Mouse (Mus musculus) megakaryocyte, embryonic 14.5 days (primary cell): ENCODE results near the gene Nphp4. TPM values are rescaled to one million over a fixed set of nuclear protein-coding genes. Genes with fewer than 3 reads are reported as not detected.
A peak's percentile ranks its signal among the peaks of the same experiment; 100 is the strongest.

Experiments used
- H3K27me3 ChIP-seq: replicated peaks from 2 replicates; pipeline ENCODE3; 2012; ENCODE audit warnings: inconsistent platforms
- H3K36me3 ChIP-seq: replicated peaks from 2 replicates; pipeline ENCODE3; 2012; ENCODE audit warnings: low read length, inconsistent platforms, mixed read lengths
- H3K4me1 ChIP-seq: 2 replicates; pipeline ENCODE4 v1.6.1; 2012; ENCODE audit warnings: inconsistent platforms
- H3K4me3 ChIP-seq: replicated peaks from 2 replicates; pipeline ENCODE3; 2012; ENCODE audit warnings: moderate library complexity, mild to moderate bottlenecking, inconsistent platforms
- H3K9me3 ChIP-seq: 2 replicates; pipeline ENCODE4 v1.6.1; 2012; ENCODE audit warnings: inconsistent platforms
- FLI1 ChIP-seq: IDR thresholded peaks from 2 replicates; pipeline ENCODE4 v1.6.1; 2012; ENCODE audit warnings: low read length, inconsistent platforms, mixed read lengths
- GATA1 ChIP-seq: IDR thresholded peaks from 3 replicates; pipeline ENCODE4 v1.6.1; 2012; ENCODE audit warnings: mixed read lengths, low read length, inconsistent platforms, borderline replicate concordance
- polyA plus RNA-seq: library from polyadenylated mRNA; stranded (reverse); fragments of >175 nt; gene quantifications from 2 replicates; pipeline ENCODE4 v1.2.3, GENCODE M21; 2012; ENCODE audit warnings: low replicate concordance; ENCODE audit not compliant: insufficient read depth

Nphp4 gene
- polyA plus RNA-seq, 1 experiment, result 0.64 TPM

- no peak for TF ChIP-seq FLI1
- no peak for TF ChIP-seq GATA1
- peak overlapping the region; percentile 96 for H3K4me3 ChIP-seq
- peaks cover 29% of the 10 kb centered on the region for H3K4me1 ChIP-seq
- H3K36me3 ChIP-seq, result no peaks in the 10 kb centered on the region
- peaks cover 15% of the 10 kb centered on the region for H3K9me3 ChIP-seq
- H3K27me3 ChIP-seq, result peaks cover 71% of the 10 kb centered on the region
These were observed 580 bp downstream of the Nphp4 start for GRCm38 (mm10) chr4:152477106-152477465.

GRCm38 (mm10) chr4:152477466-152478223 is 1.1 kb downstream of the Nphp4 start, which contains the start of gene Kcnab2:
Gene Kcnab2 (minus strand): TSS chr4:152477871.
- TF ChIP-seq GATA1 (no peak), FLI1 (no peak)
- Histone ChIP-seq H3K27me3 (peaks cover 76% of the 10 kb centered on the region), H3K4me1 (peaks cover 29% of the 10 kb centered on the region), H3K36me3 (no peaks in the 10 kb centered on the region), H3K9me3 (peaks cover 9% of the 10 kb centered on the region), H3K4me3 (peak within 1 kb of the TSS; percentile 96)

- peak overlapping the region; percentile 96 for H3K4me3 ChIP-seq
- peaks cover 29% of the 10 kb centered on the region for H3K4me1 ChIP-seq
- H3K36me3 ChIP-seq, result no peaks in the 10 kb centered on the region
- H3K27me3 ChIP-seq, result peaks cover 79% of the 10 kb centered on the region
- TF ChIP-seq GATA1 (no peak), FLI1 (no peak)
- H3K9me3 ChIP-seq, result 0 out of 2 replicates have a peak, but pooled peaks cover 5% of the 10 kb centered on the region
These were observed 1.7 kb downstream of the Nphp4 start for GRCm38 (mm10) chr4:152478224-152478567.

- Histone ChIP-seq H3K27me3 (peaks cover 77% of the 10 kb centered on the region), H3K36me3 (no peaks in the 10 kb centered on the region), H3K9me3 (no peaks in the 10 kb centered on the region), H3K4me3 (no peak overlapping the region), H3K4me1 (peaks cover 29% of the 10 kb centered on the region)
- no peak for TF ChIP-seq FLI1
- TF ChIP-seq GATA1, result no peak
These were observed 3.9 kb downstream of the Nphp4 start for GRCm38 (mm10) chr4:152480426-152480825.

- peaks cover 15% of the 10 kb centered on the region for H3K4me1 ChIP-seq
- no peaks in the 10 kb centered on the region for H3K9me3 ChIP-seq
- H3K4me3 ChIP-seq, result no peak overlapping the region
- no peaks in the 10 kb centered on the region for H3K36me3 ChIP-seq
- TF ChIP-seq GATA1 (no peak), FLI1 (no peak)
- H3K27me3 ChIP-seq, result peaks cover 24% of the 10 kb centered on the region
These were observed 11.5 kb downstream of the Nphp4 start for GRCm38 (mm10) chr4:152488046-152488445.

- Histone ChIP-seq H3K36me3 (no peaks in the 10 kb centered on the region), H3K27me3 (peaks cover 11% of the 10 kb centered on the region), H3K4me3 (no peak overlapping the region), H3K4me1 (peaks cover 15% of the 10 kb centered on the region), H3K9me3 (peaks cover 5% of the 10 kb centered on the region; the same call in 1 of the 2 replicates)
- TF ChIP-seq FLI1, result no peak
- no peak for TF ChIP-seq GATA1
These were observed 13.8 kb downstream of the Nphp4 start for GRCm38 (mm10) chr4:152490311-152490710.

- Histone ChIP-seq H3K36me3 (no peaks in the 10 kb centered on the region), H3K4me1 (peaks cover 15% of the 10 kb centered on the region), H3K9me3 (peaks cover 16% of the 10 kb centered on the region), H3K4me3 (peak overlapping the region; percentile 86), H3K27me3 (peaks cover 13% of the 10 kb centered on the region)
- TF ChIP-seq GATA1 (no peak), FLI1 (no peak)
These were observed 14.9 kb downstream of the Nphp4 start for GRCm38 (mm10) chr4:152491250-152491899.

GRCm38 (mm10) chr4:152494360-152494879 is 17.9 kb downstream of the Nphp4 start:
- no peak for TF ChIP-seq GATA1
- TF ChIP-seq FLI1, result no peak
- no peaks in the 10 kb centered on the region for H3K36me3 ChIP-seq
- H3K27me3 ChIP-seq, result peaks cover 13% of the 10 kb centered on the region
- peaks cover 42% of the 10 kb centered on the region for H3K9me3 ChIP-seq
- peaks cover 15% of the 10 kb centered on the region for H3K4me1 ChIP-seq
- no peak overlapping the region for H3K4me3 ChIP-seq

- no peaks in the 10 kb centered on the region for H3K27me3 ChIP-seq
- H3K9me3 ChIP-seq, result peaks cover 60% of the 10 kb centered on the region
- H3K4me3 ChIP-seq, result no peak overlapping the region
- TF ChIP-seq FLI1 (no peak), GATA1 (no peak)
- H3K36me3 ChIP-seq, result no peaks in the 10 kb centered on the region
- H3K4me1 ChIP-seq, result no peaks in the 10 kb centered on the region
These were observed 35.9 kb downstream of the Nphp4 start for GRCm38 (mm10) chr4:152512221-152512925.
